Mouse (Mus musculus) heart, embryonic 12.5 days (tissue): Measurements from ENCODE around the gene Bdnf. TPM values are rescaled to one million over a fixed set of nuclear protein-coding genes. Genes with fewer than 3 reads are reported as not detected.

Experiments
- polyA plus RNA-seq: library from polyadenylated mRNA; unstranded; fragments of >200 nt; fragmentation: Nextera tagmentation; extraction: Ambion mirVana; gene quantifications from 2 replicates; pipeline ENCODE4 v1.2.1, GENCODE M21; 2016

The Bdnf gene
- polyA plus RNA-seq, 1 experiment from 2014 or later, result 1.2 TPM

Other genes starting within 250 kb of the Bdnf start
- 52.1 and 53.7 TPM in 2 replicates for gene Lin7c, start 216.2 kb downstream of the Bdnf start, polyA plus RNA-seq
- 15.1 and 17.8 TPM in 2 replicates for gene Lgr4, start 242.9 kb downstream of the Bdnf start, polyA plus RNA-seq